Mouse (Mus musculus): Measurements from ENCODE around the gene Cd247.

DNA sequence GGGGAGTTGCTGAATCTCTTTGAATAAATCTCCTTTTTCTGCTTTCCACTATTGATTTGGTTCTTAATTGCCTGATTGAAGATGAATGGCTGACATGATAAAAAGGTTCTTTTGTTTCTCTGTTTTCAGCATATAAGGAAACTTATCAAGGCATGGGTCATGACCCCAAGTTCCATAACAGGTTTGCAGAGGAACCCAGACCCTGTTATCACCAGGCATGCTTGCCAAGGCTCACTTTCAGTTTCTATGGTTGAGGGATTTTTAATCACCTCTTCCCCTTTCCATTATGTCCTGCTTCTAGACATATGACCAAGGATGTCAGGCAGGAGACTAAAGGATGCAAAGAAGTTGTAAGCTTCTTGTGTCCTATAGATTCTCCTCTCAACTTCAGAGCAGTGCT is 37.3 kb upstream of the Cd247 start:
- no peak for TF ChIP-seq CTCF (IDR thresholded peaks at IDR 0.05; ENCODE audit: borderline replicate concordance, extremely low read depth, insufficient read depth, insufficient read length)
- no peak for TF ChIP-seq POLR2A (IDR thresholded peaks at IDR 0.05; ENCODE audit: borderline replicate concordance, extremely low read depth, insufficient read depth, insufficient read length, poor library complexity, severe bottlenecking)
